Mouse (Mus musculus) frontal cortex, adult (tissue): ENCODE measurements around the gene Snx6.
"Not testable (repeated sequence)": the region's sequence is repeated elsewhere in the genome, so short reads cannot be mapped to it uniquely, and the experiment has no call there.

ENCODE experiments used
- ATAC-seq: cut with Nextera tagmentation; 2 replicates; pipeline ENCODE4 v1.9.2; 2017; ENCODE audit warnings: mild to moderate bottlenecking, moderate library complexity, mixed read lengths; ENCODE audit not compliant: low TSS enrichment

Gene Snx6

DNA sequence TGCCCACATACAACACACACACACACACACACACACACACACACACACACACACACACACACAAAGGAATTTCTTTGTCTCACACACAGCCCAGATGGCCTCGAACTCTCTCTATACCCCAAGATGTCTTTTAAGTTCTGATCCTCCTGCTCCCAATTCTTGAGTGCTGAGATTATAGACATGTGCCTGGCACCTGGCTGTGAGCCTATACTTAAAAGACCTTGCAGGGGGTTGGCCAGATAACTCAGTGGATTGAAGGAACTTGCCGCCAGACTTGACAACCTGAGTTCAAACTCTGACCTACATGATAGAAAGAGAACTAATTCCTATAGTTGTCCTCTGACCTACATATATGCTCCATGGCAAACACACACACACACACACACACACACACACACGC is 8.0 kb upstream of the Snx6 start:
- no peak for ATAC-seq

DNA sequence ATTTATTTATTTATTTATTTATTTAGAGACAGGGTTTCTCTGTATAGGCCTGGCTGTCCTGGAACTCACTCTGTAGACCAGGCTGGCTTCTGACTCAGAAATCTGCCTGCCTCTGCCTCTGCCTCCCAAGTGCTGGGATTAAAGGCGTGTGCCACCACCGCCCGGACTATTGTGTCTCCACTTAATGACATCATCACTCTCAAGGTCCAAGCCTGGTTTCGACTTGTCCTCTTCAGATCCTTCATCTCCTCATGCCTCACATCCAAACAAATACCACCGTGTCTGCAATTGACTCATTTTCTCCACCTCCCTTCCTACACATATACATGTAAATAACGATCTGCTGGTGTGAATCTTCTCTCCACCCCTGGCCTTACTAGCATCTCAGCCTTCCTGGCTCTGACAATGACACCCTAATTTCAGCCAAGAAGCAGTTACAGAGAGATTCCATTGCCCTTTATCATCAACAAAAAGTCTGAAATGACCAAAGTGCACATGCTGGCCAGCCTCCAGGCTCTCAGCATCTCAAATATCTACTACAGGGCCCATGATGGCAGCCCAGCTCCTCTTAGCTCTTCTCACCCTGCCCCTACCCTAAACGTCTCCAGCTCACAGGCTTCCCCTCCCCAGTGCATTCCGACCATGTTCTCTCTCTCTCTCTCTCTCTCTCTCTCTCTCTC is 1.2 kb upstream of the Snx6 start:
- ATAC-seq = no peak

DNA sequence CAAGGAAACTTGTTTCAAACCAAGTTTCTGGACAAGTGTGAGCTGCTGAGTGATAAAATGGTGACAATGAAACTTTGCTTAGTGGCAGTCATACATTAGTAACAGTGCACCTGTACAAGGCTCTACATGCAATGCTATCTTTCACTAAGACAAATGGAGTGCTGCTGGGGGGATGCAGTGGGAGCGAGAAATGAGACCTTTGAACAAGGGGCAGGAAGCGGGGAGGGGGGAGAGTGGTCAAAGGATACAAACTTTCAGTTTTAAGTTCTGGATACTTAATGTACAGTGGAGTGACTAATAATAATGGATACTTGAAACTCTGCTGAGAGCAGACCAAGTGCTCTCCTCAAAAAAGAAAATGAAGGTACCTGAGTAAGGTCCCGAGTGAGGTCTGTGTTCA is 1.1 kb downstream of the Snx6 start:
- no peak for ATAC-seq

DNA sequence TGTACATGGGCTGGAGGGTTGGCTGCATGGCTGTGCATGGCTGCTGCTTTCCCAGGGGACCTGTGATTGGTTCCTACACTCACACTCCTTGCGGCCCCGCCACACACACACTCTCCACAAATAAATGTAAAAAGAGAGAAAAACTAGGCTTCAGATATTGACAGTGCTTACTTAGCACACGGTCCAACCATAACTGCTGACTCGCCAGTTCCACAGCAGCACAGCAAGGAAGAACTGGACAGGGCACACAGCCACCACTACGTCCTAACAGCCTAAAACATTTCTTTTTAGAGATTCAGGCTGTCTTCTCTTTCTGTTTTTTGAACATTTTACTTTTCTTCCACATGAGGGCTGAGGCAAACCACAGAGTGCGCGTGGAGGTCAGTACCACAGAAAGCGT is 4.0 kb downstream of the Snx6 start:
- no peak for ATAC-seq

DNA sequence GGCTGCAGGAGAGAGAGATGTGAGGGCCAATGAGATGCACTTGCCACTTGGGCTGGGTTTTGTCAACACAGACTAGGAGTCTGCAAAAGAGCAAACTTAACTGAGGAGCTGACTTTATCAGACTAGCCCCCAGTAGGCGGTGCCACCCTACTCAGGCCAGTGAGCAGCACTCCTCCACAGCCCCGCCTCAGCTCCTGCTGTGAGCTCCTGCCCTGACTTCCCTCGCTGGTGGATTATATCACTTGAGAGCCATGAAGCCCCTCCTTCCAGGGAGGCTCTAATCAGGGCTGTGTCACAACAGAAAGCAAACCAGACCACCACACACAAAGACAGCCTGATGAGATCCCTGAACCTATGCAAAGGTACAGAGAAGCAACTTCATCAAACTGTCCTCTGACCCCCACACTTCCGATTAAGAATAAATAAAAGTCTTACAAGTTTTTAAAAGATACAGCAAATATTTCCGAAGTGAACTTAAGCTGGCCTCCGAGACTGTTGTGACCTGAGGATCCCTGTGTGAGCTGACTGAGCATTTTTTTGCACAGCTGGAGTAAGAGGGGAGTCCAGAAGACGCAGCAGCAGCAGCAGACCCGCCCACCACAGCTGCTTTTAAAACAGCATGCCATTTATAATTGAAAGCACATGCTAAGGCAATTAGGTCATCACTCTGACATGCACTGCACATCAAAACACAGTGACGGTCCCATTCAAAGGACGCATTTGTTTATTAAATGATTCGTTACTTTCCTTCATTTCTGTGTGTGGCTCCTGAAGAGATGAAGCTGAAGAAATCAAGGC is 6.0 kb downstream of the Snx6 start:
- no peak for ATAC-seq

DNA sequence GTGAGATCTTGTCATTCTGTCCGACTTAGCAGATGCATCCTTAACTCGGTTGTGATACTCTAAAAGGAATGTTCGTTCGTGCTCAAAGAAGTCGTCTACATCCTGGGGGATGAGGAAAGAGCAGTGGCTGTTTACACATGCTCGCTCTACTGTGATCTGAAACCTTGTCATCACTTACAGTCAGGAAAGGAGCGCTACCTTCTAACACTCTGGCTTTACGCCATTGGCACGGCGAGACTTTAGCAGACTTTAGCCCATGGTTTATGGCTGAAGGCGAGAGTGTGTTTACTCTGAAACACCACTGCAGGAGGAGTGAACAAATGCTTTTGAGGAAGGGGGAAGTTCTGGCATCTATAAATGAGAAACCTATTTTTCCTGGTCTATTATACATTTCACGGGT is 31.9 kb downstream of the Snx6 start:
- ATAC-seq = no peak

DNA sequence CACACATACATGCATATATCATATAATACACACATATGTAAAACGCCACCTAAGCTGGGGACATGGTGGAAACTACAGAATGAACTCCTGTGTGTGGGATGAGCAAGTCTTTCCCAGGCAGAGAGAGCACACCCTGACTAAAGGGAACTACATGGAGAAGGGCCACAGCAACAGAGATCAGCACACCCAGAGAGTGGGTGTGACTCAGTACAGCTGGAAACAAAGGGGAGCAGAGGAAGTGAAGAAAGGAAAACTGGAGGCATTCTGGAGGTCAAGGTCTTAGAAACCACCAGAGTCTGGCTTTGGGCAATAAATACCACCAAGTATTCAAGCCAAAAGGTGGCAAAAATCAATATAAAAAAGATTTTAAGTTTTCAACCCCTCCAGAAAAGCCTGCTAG is 34.8 kb downstream of the Snx6 start:
- no peak for ATAC-seq

DNA sequence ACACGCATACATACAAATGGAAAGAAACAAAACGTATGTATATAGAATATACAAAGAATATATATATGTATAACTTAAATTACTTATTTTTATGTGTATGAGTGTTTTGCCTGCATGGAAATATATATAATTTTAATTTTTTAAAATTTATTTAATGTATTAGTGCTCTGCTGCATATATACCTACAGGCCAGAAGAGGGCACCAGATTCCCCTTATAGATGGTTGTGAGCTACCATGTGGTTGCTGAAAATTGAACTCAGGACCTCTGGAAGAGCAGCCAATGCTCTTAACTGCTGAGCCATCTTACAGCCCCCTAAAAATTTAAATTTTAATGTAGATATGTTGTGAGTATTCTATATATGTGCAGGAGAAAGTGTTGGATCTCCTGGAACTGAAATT is 36.7 kb downstream of the Snx6 start:
- no peak for ATAC-seq

DNA sequence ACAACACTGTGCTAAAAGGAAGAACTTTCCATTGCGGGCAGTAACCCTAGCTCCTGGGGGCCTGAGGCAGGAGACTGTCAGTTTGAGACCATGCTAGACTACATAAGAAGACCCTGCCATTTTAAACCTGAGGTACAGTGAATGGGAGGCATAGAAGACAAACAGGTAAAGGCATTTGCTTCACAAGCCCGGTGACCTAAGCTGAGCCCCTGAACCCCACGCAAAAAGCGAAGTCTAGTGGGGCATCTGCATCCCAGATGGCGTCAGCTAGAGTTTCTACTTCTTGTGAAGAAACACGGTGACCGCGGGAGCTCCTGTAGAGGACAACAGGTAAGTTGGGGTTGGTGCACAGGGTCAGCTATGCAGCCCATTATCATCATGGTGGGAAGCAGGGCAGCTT is 46.9 kb downstream of the Snx6 start:
- ATAC-seq = no peak

DNA sequence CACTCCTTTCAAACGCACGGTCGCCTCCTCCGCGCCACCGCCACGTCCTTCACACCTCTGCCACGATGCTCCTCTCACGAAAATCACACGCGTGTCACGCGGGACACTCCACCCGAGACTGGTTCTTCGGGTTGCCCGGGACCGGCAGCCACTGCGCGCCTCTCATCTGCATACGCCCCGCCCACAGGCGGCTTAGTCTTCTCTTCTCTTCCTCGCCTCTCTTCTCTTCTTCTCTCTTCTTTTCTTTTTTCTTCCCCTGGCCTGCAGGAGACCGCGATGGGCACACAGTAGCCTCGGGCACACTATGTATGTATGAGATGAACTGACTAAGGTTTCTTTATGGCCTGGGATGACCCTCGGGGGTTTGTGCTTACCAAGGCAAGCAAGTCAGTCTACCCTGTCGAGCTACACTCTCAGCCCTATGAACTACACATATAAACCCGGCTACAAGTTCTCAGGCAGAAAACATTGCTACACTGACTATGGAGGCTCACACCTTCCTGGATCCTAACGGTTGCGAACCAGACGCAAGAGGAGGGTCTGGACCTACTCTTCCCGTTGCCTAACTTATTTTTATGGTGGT is 56.8 kb downstream of the Snx6 start:
- ATAC-seq = peak; percentile 38

DNA sequence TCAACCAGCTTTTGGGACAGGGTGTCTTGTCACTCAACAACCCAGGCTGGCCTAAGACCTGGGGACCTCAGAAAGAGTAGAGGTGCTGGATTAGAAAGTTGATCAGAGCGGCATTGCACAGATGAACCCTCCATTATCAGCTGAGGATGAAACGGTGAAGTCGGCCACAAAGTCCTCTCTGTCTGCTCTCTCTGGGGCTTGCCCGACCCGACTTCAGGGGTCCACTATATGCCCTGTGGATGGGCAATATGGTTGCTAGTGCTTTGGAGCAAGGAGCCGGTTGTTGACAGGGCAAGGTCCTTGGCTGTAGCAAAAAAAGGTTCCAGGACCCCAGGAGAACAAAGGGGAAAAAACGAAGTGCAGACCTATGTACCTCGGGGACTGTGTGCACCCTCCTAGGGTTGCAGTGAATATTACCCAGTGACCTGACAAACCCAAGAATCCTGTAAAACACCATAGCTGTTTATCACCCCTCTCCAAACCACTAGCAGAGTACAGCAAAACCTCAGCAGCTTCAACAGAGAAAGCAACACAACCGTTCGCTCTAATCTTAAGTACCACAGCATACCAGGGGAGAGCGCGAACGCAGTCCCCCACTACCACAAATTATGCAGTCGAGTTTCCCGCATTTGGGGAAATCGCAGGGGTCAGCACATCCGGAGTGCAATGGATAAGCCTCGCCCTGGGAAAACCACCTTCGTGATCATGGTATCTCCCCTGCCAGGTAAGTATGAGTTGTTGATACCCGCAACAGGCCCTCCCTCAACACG is 57.4 kb downstream of the Snx6 start:
- peak; percentile 86 for ATAC-seq

DNA sequence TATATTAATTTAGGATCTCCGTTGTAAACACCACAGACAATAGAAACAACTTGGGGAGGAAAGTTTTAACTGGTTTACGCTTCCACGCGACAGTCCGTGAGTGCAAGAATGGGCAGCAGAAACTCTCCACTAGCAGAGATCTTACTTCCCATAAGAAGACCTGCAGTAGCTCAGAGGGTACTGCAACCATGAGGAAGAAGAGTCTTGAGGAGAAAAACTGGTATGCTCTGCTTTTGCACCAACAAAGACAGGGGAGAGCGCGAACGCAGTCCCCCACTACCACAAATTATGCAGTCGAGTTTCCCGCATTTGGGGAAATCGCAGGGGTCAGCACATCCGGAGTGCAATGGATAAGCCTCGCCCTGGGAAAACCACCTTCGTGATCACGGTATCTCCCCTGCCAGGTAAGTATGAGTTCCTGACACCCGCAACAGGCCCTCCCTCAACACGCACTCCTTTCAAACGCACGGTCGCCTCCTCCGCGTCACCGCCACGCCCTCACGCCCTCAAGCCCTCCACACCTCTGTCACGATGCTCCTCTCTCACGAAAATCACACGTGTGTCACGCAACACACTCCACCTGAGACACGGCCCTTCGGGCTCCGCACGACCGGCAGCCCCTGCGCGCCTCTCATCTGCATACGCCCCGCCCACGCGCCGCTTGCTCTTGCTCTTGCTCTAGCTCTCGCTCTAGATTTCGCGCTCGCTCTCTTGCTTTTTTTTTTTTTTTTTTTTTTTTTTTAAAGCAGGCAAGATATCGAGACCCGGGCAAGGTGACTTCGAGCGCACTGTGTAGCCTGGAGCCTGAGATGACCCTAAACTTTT is 61.0 kb downstream of the Snx6 start:
- ATAC-seq = peak; percentile 67

DNA sequence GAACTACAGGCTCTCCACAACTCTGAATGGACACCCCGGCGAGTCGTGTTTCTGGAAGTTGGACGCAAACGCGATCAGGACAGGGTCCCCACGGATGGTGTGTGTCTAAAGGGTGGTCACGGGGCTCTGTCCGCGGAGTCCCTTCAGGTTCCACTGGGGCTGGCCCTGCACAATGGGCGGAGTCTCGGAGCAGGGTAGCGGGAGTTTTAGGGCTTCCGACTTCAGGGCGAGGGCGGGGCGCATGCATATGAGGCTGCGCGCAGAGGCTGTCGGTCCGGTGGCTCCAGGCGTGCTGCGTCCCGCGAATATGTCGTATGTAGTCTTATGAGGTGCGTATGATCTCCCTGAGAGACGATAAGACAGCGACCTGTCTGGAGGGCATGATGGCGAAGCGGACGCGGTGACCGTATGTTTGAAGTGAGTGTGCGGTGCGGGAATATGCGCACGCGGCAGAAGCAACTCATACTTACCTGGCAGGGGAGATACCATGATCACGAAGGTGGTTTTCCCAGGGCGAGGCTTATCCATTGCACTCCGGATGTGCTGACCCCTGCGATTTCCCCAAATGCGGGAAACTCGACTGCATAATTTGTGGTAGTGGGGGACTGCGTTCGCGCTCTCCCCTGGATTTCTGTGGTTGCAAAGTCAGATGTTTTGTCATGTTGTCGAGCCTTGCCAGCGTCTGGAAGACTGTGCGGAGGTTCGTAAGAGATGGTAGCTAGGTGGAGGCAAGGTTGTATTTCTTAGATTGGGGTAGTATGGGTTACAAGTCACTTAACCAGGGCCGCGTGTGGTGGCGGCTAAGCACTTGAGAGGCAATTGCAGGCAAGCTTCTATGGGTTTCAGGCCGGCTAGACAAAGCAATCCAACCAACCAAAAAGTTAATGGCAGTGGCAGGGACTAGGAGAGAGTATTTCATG is 66.1 kb downstream of the Snx6 start:
- peak; percentile 94 for ATAC-seq

DNA sequence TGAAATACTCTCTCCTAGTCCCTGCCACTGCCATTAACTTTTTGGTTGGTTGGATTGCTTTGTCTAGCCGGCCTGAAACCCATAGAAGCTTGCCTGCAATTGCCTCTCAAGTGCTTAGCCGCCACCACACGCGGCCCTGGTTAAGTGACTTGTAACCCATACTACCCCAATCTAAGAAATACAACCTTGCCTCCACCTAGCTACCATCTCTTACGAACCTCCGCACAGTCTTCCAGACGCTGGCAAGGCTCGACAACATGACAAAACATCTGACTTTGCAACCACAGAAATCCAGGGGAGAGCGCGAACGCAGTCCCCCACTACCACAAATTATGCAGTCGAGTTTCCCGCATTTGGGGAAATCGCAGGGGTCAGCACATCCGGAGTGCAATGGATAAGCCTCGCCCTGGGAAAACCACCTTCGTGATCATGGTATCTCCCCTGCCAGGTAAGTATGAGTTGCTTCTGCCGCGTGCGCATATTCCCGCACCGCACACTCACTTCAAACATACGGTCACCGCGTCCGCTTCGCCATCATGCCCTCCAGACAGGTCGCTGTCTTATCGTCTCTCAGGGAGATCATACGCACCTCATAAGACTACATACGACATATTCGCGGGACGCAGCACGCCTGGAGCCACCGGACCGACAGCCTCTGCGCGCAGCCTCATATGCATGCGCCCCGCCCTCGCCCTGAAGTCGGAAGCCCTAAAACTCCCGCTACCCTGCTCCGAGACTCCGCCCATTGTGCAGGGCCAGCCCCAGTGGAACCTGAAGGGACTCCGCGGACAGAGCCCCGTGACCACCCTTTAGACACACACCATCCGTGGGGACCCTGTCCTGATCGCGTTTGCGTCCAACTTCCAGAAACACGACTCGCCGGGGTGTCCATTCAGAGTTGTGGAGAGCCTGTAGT is 76.4 kb downstream of the Snx6 start:
- ATAC-seq = peak; percentile 93

DNA sequence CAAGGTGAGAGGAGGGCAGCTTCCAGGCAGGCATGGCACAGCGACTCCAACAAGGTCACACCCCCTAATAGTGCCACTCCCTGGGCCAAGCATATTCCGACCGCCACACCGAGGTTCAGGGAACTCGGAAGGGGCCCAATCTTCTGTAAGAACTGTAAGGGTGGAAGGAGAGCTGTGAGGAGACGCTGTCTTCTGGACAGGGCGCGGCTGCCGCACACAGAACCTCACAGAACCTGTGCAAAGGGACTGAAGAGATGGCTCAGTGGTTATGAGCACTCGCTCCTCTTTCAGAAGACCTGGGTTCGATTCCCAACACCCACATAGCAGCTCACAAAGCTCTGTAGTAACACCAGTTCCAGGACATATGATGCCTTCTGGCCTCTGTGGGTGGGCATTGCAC is 78.0 kb downstream of the Snx6 start:
- ATAC-seq = not testable (repeated sequence)

DNA sequence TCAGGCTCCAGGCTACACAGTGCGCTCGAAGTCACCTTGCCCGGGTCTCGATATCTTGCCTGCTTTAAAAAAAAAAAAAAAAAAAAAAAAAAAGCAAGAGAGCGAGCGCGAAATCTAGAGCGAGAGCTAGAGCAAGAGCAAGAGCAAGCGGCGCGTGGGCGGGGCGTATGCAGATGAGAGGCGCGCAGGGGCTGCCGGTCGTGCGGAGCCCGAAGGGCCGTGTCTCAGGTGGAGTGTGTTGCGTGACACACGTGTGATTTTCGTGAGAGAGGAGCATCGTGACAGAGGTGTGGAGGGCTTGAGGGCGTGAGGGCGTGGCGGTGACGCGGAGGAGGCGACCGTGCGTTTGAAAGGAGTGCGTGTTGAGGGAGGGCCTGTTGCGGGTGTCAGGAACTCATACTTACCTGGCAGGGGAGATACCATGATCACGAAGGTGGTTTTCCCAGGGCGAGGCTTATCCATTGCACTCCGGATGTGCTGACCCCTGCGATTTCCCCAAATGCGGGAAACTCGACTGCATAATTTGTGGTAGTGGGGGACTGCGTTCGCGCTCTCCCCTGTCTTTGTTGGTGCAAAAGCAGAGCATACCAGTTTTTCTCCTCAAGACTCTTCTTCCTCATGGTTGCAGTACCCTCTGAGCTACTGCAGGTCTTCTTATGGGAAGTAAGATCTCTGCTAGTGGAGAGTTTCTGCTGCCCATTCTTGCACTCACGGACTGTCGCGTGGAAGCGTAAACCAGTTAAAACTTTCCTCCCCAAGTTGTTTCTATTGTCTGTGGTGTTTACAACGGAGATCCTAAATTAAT is 81.5 kb downstream of the Snx6 start:
- peak; percentile 64 for ATAC-seq

DNA sequence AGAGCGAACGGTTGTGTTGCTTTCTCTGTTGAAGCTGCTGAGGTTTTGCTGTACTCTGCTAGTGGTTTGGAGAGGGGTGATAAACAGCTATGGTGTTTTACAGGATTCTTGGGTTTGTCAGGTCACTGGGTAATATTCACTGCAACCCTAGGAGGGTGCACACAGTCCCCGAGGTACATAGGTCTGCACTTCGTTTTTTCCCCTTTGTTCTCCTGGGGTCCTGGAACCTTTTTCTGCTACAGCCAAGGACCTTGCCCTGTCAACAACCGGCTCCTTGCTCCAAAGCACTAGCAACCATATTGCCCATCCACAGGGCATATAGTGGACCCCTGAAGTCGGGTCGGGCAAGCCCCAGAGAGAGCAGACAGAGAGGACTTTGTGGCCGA is 85.0 kb downstream of the Snx6 start:
- peak; percentile 84 for ATAC-seq

DNA sequence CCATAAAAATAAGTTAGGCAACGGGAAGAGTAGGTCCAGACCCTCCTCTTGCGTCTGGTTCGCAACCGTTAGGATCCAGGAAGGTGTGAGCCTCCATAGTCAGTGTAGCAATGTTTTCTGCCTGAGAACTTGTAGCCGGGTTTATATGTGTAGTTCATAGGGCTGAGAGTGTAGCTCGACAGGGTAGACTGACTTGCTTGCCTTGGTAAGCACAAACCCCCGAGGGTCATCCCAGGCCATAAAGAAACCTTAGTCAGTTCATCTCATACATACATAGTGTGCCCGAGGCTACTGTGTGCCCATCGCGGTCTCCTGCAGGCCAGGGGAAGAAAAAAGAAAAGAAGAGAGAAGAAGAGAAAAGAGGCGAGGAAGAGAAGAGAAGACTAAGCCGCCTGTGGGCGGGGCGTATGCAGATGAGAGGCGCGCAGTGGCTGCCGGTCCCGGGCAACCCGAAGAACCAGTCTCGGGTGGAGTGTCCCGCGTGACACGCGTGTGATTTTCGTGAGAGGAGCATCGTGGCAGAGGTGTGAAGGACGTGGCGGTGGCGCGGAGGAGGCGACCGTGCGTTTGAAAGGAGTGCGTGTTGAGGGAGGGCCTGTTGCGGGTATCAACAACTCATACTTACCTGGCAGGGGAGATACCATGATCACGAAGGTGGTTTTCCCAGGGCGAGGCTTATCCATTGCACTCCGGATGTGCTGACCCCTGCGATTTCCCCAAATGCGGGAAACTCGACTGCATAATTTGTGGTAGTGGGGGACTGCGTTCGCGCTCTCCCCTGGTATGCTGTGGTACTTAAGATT is 85.6 kb downstream of the Snx6 start:
- ATAC-seq = peak; percentile 43
